Mouse (Mus musculus) brown adipose tissue, adult 24 weeks (tissue): ENCODE measurements around the gene Efnb1. TPM values are rescaled to one million over a fixed set of nuclear protein-coding genes. Genes with fewer than 3 reads are reported as not detected.
A peak's percentile ranks its signal among the peaks of the same experiment; 100 is the strongest.
"Not testable (repeated sequence)": the region's sequence is repeated elsewhere in the genome, so short reads cannot be mapped to it uniquely, and the experiment has no call there.

ENCODE experiments used
- H3K27ac ChIP-seq: fragments of 200-500 bp; replicated peaks from 2 replicates; pipeline ENCODE4 v1.5.1; 2012; ENCODE audit warnings: low read depth, mild to moderate bottlenecking, low read length
- H3K4me1 ChIP-seq: fragments of 200-500 bp; 2 replicates; pipeline ENCODE4 v1.6.1; 2012; ENCODE audit warnings: low read length, mixed read lengths; ENCODE audit not compliant: control insufficient read depth, insufficient read depth, insufficient read length
- H3K4me3 ChIP-seq: fragments of 200-500 bp; 2 replicates; pipeline ENCODE4 v1.5.1; 2012; ENCODE audit warnings: low read depth, mild to moderate bottlenecking, low read length, moderate library complexity; ENCODE audit not compliant: insufficient read depth
- polyA plus RNA-seq: library from polyadenylated mRNA; stranded (reverse); fragments of >200 nt; gene quantifications from 2 replicates; pipeline ENCODE4 v1.2.4, GENCODE M21; 2012; ENCODE audit not compliant: missing spikeins, insufficient read depth, insufficient read length

Gene Efnb1
- polyA plus RNA-seq = 10.3 and 17.4 TPM in 2 replicates

- H3K4me1 ChIP-seq = no peaks in the 10 kb centered on the region; the same call in 1 of the 2 replicates
- peak within 1 kb of the TSS; percentile 81 for H3K4me3 ChIP-seq
- H3K27ac ChIP-seq = peak within 1 kb of the TSS; percentile 93
Observed at GRCm38 (mm10) chrX:99135523-99136258, at the start of gene Efnb1. Efnb1 (plus strand) TSS chrX:99136130.

DNA sequence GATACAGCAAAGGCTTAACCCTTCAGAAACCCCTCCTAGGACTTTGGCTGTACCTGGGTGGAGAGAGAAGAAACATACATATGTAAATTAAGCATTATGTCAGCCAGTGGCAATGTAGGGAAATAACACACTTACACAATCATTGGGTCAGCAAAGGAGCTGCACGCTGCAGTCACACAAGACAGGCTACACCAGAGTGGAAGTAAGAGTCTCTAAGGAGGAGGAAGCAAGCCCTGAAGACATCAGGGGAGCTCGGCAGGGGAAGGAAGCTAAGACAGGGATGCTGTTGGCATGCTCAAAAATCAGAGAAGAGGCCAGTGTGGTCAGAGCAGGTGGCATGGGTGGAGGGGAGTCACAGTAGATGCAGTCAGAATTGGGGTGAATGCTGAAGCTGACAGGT lies 43.2 kb upstream of the Efnb1 start:
- H3K4me1 ChIP-seq = no peaks in the 10 kb centered on the region

GRCm38 (mm10) chrX:99111088-99111724 lies 24.7 kb upstream of the Efnb1 start:
- H3K4me3 ChIP-seq, H3K27ac ChIP-seq, H3K4me1 ChIP-seq: not testable (repeated sequence)

More for the DNA sequence above, 43.2 kb upstream of the Efnb1 start:
- Histone ChIP-seq H3K4me3 (no peak overlapping the region), H3K27ac (no peak overlapping the region)

GRCm38 (mm10) chrX:99119510-99119909 lies 16.4 kb upstream of the Efnb1 start:
- Histone ChIP-seq H3K27ac (no peak overlapping the region), H3K4me3 (no peak overlapping the region), H3K4me1 (no peaks in the 10 kb centered on the region)

DNA sequence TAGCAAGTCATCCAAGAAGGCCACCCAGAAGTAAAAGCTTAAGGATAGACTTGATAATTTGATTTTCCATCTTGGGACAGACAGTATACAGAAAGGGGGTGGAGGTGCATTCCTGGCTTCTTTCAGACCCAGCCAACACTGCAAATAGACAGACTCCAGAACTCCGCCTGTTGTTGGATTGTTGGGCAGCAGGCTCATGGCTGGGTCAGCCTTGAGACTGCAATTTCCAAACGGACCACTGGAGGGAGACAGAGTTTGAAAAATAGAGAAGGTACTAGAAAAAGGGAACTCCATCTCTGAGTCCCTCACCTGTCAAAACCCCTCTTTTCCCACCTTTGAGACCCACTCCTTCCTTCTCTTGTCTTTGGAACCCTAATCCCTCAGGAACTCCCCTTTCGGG lies 5.9 kb upstream of the Efnb1 start:
- H3K4me3 ChIP-seq = no peak overlapping the region
- H3K4me1 ChIP-seq = no peaks in the 10 kb centered on the region
- H3K27ac ChIP-seq = no peak overlapping the region

DNA sequence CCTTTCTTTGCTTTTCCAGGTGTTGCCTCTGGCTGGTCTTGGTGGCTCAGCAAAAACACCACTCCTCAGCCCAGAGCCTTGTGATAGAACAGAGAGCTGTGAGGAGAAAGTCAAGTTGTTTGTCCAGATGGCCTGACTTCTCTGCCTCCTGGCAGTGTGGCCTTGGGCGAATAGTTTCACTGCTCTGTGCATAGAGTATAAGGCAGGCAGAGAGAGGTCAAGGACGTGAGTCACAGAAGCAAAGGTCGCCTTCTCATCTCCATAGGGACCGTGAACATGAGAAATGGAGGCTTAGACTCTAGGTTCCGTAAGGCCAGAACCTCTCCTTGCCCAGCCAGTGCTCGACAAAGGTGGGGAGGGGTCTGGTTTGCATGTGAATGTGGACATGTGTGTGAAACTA lies 3.4 kb upstream of the Efnb1 start:
- no peak overlapping the region for H3K4me3 ChIP-seq
- H3K4me1 ChIP-seq = no peaks in the 10 kb centered on the region
- no peak overlapping the region for H3K27ac ChIP-seq

DNA sequence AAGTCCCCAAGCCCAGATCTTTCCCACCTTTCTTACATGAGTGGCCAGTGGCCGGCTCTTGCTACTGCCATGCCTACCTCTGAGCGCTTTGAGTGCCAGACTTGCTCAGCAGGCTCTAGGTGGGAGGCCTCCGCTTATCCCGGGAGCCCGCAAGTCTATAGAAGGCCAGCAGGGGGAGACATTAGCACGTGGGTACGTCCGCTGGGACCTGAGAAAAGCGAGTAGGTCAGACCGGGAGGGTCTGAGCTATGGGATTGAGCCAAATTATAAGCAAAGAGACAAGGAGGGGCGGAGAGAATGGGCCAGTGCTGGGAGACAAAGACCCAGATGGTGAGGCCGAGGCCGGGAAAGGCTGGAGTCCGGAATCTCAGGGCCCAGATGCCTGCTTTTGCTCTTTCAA lies 1.0 kb upstream of the Efnb1 start:
- Histone ChIP-seq H3K4me3 (peak overlapping the region; percentile 59), H3K27ac (peak overlapping the region; percentile 89), H3K4me1 (no peaks in the 10 kb centered on the region; the same call in 1 of the 2 replicates)

DNA sequence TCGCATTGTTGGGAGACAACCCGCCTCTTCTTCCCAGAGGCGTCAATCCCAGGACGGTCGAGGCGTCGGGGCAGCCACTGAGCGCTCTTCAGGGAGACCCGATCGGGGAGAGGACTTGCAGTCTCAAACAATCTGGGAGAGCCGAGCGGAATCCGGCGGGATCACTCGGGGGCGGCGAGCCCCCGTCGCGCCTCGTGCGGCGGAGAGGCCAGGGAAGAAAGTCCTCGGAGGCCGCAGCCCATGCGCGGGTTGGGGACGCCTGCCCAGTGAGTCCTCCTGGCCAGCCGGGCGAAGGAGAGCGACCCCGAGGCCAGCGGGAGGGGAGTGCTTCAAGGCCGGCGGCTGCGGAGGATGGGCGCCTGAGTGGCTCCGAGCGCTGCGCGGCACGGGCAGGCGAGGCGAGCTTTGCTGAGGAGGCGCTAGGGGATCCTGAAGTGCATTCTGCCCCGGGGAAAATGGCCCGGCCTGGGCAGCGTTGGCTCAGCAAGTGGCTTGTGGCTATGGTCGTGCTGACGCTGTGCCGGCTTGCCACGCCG lies 569 bp downstream of the Efnb1 start:
- peak overlapping the region; percentile 81 for H3K4me3 ChIP-seq
- H3K4me1 ChIP-seq = no peaks in the 10 kb centered on the region; the same call in none of the 2 replicates
- H3K27ac ChIP-seq = peak overlapping the region; percentile 93

DNA sequence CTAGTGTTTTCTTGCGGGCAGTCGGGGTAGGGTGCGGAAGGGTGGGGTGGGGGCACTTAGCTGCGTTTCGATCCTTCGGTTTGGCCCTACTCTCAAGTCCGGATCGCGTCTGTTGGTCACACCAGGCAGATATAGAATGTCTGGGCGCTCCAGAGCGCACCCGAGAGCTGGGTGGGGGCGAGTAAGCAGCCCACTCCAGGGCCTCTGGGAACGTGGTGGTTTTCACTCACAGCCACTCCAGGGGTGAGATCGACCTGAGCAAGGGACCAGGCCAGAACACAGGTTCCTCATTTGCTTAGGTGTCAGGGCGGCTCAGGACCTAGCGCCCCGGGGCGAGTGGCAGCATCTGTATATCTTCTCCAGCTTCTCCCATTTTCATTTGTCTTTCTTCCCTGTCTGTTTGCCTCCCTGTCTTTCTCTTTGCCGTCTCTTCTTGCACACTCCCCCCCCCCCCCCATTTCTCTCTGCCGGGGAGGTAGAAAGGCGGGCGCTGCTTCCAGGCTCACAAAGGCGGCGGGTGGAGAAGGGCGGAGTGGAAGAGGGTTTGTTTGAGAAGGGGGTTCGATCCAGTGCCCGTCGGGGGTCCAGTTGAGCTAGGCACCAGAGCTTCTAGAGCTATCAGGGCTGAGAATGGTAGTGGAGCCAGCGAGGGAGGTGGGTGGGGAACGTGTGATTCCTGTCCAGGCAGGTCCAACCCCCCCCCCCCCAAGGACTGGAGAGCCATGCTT lies 1.4 kb downstream of the Efnb1 start:
- Histone ChIP-seq H3K27ac (peak overlapping the region; percentile 93), H3K4me1 (no peaks in the 10 kb centered on the region; the same call in none of the 2 replicates), H3K4me3 (peak overlapping the region; percentile 81)

DNA sequence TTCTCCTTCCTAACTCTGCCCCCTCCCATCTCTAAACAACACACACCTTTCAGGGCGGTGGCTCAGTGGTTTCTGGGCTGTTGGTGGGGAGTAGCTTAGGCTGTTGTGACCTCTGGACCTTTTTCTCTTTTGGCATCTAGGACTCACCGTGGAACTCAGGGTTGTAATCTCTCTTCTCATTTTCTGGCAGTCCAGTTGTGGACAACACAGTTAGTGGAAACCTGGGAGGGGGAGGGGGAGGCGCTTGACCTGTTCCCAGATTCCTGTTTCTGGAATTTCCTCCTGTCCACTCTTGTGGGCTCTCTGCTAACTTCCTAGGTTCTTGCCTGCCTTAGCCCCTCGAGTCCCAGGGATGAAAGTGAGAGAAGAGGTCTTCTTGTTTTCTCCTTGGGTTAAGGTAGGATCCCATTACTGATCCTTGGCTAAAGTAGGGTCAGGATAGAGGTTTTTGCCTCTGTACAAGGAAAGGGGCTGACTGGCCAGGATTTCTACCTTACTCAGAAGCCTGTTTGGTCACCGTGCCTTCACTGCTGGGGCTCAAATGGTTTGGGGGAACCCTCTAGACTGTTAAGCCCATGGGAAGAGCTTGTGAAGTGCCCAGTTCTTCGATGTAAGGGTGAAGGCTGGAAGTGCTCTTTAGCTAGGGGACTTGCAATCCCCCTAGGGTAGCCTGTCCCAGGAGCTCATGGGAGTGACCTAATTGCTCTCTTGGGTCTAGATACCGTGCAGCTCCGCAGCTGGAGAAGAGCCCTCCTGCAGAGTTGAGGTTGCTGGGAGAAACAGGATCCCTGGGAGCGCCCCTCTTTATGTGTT lies 2.2 kb downstream of the Efnb1 start:
- Histone ChIP-seq H3K4me3 (peak overlapping the region; percentile 81), H3K4me1 (no peaks in the 10 kb centered on the region; the same call in none of the 2 replicates), H3K27ac (peak overlapping the region; percentile 93)

GRCm38 (mm10) chrX:99141079-99141478 lies 5.1 kb downstream of the Efnb1 start:
- peaks cover 22% of the 10 kb centered on the region for H3K4me1 ChIP-seq
- H3K4me3 ChIP-seq = peak overlapping the region; percentile 81

DNA sequence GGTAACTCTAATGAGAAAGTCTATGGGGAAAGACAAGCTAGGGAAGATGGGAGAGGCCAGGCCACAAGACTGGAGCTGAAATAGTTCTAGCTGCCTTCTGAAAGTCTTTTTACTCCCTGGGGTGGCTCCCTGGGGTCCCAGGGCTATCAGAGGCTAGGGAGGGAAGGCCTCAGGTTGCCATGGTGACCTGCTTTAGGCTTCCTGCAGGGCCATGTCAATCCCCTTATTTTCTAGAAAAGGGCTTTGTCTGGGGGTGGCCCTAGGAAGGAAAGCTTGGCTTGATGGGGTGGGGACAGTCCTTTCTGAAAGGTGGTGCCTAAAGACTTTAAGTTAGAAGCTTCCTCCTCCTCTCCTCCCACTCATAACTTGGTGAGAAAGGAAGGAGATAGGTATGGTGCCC lies 6.0 kb downstream of the Efnb1 start:
- Histone ChIP-seq H3K27ac (peak overlapping the region; percentile 31; the same call in 1 of the 2 replicates), H3K4me1 (peaks cover 22% of the 10 kb centered on the region), H3K4me3 (peak overlapping the region; percentile 81)

More at GRCm38 (mm10) chrX:99141079-99141478, 5.1 kb downstream of the Efnb1 start:
- H3K27ac ChIP-seq = peak overlapping the region; percentile 65

DNA sequence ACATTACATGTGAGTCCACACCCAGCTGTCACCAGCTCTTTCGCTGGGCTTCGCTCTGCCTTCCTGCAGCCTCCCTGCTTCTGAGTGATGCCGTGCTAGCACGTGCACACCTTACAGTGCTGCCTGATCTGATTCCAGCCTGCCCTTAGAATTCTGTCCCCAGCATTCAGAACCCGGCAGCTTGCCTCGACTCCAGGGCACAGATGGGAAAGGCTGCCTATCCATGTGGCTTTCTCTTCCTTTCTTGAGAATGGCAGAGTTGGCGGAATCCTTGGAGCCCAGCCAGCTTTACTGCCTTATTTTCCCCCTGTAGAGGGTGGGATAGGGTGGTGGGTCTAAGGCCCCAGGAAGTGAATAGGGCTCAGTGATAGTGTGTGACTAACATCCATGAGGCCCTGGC lies 9.6 kb downstream of the Efnb1 start:
- Histone ChIP-seq H3K4me3 (no peak overlapping the region), H3K27ac (no peak overlapping the region)

More for the DNA sequence above, 9.6 kb downstream of the Efnb1 start:
- peaks cover 37% of the 10 kb centered on the region for H3K4me1 ChIP-seq
